Mouse (Mus musculus) A20 (cell line): ENCODE measurements around the gene Prkag1.
"Not testable (repeated sequence)": the region's sequence is repeated elsewhere in the genome, so short reads cannot be mapped to it uniquely, and the experiment has no call there.

Source experiments
- DNase-seq: peaks from one replicate; pipeline ENCODE4 v3.0.0-alpha.2; 2011; ENCODE audit warnings: low read depth, low spot score

The Prkag1 gene

DNA sequence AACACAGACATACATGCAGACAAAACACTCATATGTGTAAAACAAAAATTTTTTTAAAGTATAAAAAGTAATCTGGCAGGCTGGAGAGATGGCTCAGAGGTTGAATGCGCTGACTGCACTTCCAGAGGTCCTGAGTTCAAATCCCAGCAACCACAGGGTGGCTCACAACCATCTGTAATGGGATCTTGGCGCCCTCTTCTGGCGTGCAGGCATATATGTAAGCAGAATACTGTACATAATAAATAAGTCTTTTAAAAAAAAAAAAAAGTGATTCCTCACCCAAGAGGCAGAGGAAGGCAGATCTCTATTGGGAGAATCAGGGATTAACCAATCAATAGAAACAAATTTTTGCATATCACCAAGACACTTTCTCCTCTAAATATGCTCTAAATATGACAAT, 7.9 kb downstream of the Prkag1 start:
- DNase-seq = peak; percentile 46

- no peak for DNase-seq
Observed at GRCm38 (mm10) chr15:98822147-98822546, 9.2 kb downstream of the Prkag1 start.

DNA sequence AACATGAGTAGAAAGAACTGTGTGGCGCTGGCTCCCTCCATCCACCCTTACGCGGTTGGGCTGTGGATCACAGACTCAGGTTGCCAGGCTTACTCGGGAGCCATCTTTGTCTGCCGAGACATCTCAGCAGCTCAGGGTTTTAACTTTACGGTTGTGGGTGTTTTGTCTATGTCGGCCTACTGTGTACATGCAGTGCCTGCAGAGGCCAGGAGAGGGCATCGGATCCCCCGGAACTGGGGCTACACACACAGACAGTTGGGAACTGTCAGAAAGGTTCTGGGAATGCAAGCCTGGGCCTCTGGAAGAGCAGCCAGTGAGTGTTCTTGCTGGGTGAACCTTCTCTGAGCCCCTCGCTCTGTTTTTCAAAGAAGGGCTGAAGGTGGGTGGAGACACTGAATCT, 9.9 kb downstream of the Prkag1 start:
- peak; percentile 41 for DNase-seq

DNA sequence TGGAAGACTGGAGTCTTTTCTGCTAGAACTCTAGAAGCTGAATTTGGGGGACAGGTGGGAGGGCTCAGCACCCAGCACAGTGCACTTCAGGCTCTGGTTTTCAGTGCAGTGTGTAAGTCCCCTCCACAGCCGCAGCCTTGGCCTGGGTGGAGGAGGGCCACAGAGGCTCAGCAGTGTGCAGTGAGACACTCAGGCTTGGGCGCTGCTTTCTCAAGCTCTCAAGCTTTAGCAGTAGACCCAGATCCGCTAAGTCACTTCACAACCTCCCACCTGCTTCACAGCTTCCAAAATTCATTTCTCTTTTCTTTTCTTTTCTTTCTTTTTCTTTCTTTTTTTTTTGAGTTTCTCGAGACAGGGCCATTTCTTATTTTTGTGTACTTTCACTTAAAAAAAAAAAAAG, 10.4 kb downstream of the Prkag1 start:
- no peak for DNase-seq

GRCm38 (mm10) chr15:98818171-98818570, 13.2 kb downstream of the Prkag1 start:
- DNase-seq = no peak

- no peak for DNase-seq
Observed at GRCm38 (mm10) chr15:98812741-98813424, 18.4 kb downstream of the Prkag1 start.

DNA sequence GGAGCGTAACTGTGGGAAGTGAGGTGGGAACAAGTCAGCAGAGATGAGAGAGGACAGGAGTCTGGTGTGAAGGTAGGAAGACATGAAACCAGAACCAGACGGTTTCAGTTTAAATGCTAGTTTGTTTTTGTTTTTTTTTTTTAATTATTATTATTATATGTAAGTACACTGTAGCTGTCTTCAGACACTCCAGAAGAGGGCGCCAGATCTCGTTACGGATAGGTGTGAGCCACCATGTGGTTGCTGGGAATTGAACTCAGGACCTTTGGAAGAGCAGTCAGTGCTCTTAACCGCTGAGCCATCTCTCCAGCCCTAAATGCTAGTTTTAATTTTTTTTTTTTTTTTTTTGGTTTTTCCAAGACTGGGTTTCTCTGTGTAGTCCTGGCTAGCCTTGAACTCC, 21.1 kb downstream of the Prkag1 start:
- not testable (repeated sequence) for DNase-seq

- DNase-seq = no peak
Observed at GRCm38 (mm10) chr15:98809390-98809789, 21.9 kb downstream of the Prkag1 start, which contains the start of gene Ddn. Gene Ddn (minus strand): TSS chr15:98809490.

DNA sequence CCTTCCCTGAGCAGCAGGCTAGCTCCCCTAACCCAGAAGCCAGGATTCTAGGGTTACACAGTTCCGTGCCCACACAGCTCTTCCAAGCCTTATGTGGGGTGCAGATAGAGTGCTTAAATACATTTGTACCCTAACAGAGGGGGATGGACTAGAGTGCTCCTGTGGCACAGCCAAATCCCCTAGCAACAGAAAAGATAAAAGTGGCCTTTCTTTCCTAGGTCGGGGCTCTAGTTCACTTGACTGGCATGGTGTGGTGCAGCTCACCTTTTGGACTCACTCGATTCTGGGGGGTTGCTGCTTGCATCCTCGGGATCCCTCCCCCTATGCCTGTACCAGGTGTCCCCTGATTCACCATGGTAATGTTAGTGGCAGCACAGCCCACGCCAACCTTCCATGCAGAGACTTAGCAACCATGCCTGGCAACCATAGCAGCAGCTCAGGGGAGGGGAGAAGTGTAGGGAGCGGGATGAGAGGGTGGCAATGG, 22.6 kb downstream of the Prkag1 start:
- DNase-seq = no peak

- peak; percentile 61 for DNase-seq
Observed at GRCm38 (mm10) chr15:98807895-98808650, 23.2 kb downstream of the Prkag1 start.

- DNase-seq = peak; percentile 20
Observed at GRCm38 (mm10) chr15:98806809-98807770, 24.2 kb downstream of the Prkag1 start.

GRCm38 (mm10) chr15:98806071-98806808, 25.1 kb downstream of the Prkag1 start:
- DNase-seq = no peak

- DNase-seq = no peak
Observed at GRCm38 (mm10) chr15:98805324-98806040, 25.8 kb downstream of the Prkag1 start.

DNA sequence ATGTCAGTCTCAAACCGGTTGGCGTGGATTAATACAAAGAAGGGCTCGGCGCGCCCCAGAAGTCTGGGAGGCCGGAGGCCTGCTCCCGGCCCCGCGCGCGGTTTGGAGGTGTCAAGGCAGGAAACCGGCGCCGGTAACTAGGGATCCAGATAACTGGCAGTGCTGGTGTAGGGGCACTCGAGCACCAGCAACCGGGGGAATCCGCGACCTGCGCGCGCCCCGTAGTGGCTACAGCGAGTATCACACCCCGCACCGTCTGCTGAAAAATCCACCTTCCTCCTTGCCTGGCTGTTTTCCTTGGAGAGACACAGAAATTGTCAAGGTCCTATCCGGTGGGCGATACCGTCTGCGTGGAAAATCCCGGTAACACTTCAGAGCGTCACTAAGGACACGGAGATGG, 27.3 kb downstream of the Prkag1 start:
- DNase-seq = peak; percentile 67

DNA sequence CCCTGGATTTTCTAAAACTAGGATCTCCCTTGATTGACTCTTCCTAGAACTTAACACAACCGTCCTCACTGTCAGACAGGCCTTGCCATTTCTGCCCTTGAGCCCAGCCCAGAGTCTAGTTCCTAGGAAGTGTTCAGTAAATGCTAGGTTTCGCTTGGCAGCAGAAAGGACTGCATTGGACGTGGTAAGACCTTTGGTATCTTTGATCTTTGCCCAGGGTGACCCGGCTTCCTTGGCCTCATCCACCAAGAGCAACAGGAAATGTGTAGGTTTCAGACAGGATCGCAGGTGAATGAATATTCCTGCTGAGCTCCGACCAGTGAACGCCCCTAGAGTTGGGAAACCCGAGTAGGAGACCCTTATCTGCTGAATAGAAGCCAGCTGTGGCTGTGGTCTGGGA, 28.4 kb downstream of the Prkag1 start:
- no peak for DNase-seq

GRCm38 (mm10) chr15:98799396-98799795, 31.9 kb downstream of the Prkag1 start:
- DNase-seq = peak; percentile 66

GRCm38 (mm10) chr15:98798903-98799302, 32.4 kb downstream of the Prkag1 start:
- no peak for DNase-seq

DNA sequence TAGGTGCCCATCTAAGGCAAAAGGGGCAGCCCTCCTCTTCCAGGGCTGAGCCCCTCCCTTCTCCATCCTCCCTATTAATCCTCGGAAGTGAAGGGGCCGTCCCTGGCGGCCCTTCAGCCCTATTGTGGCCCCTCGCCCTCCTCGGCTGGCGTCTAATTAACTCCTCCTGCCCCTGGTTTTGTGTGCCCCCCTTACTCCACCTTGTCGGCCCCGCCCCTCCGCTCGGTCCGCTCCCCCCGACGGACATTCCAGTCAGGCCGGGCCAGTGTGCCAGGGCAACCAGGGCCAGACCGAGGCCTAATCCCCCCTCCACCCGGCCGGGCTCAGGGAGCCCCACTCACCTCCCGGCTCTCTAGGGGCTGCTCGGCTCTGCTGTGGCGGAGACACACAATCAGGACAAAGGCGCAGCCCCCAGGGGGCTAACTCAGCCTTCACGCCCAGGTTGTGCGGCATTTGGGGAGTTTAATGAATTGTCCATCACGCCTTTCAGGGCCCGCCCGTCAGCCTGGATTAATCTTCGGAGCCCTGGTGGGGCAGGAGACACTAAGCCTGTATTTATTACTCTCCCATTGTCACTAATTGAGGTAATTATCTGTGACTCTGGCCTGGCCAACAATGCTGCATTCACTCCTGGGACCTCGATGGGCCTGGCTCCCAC, 33.4 kb downstream of the Prkag1 start:
- DNase-seq = no peak

- no peak for DNase-seq
Observed at GRCm38 (mm10) chr15:98796803-98797595, 34.3 kb downstream of the Prkag1 start.
